30 mouse cellular contexts compared by ENCODE assay signal in genomic region chr7:128063211-128063781, GRCm38 (mm10). TPM values are rescaled to one million over a fixed set of nuclear protein-coding genes. Genes with fewer than 3 reads are reported as not detected.
DNase-seq lines count a peak whose midpoint lies in the region; ATAC-seq and TF ChIP-seq lines count a peak whose summit lies in the region.
"Had no signal": no experiment of that assay in that cellular context is flagged by ENCODE, and none has a peak within 500 bp of the region (broad histone marks: within the 10 kb centered on the region; RNA-seq: fewer than 3 reads in every experiment).

No protein-coding gene starts in this region.

- no peak for TF ChIP-seq CTCF in liver, adult 2 months (IDR thresholded peaks at IDR 0.05; ENCODE audit: low read depth, low read length)
- TF ChIP-seq CTCF in spleen, adult 2 months (IDR thresholded peaks at IDR 0.05; ENCODE audit: extremely low read depth, insufficient read depth, insufficient read length, insufficient replicate concordance), result no peak

- H3K4me2 ChIP-seq in liver, embryonic 12.5 days, result no peak overlapping the region
- H3K4me2 ChIP-seq in hindbrain, embryonic 14.5 days (replicated peaks), result no peak overlapping the region
- H3K4me2 ChIP-seq: embryonic facial prominence, embryonic 13.5 days; forebrain, embryonic 13.5 days; hindbrain, embryonic 12.5 days; midbrain, embryonic 15.5 days; neural tube, embryonic 13.5 days had no signal

- H3K79me2 ChIP-seq in liver, adult 2 months (ENCODE audit: control insufficient read depth, insufficient read depth, low read length), result no peaks in the 10 kb centered on the region
- H3K79me2 ChIP-seq in macrophage (ENCODE audit: inconsistent target), result peaks cover 31% of the 10 kb centered on the region

- no peak overlapping the region for H3K9ac ChIP-seq in liver, adult 2 months (ENCODE audit: low read depth, low read length)
- H3K9ac ChIP-seq in liver, embryonic 12.5 days, result no peak overlapping the region
- H3K9ac ChIP-seq in hindbrain, embryonic 14.5 days, result no peak overlapping the region
- H3K9ac ChIP-seq: embryonic facial prominence, embryonic 13.5 days; forebrain, embryonic 13.5 days; hindbrain, embryonic 12.5 days; liver, embryonic 14.5 days; midbrain, embryonic 15.5 days; neural tube, embryonic 13.5 days had no signal

- H3K4me3 ChIP-seq in liver, adult 2 months (ENCODE audit: insufficient read depth, low read depth, low read length), result no peak overlapping the region
- H3K4me3 ChIP-seq in liver, embryonic 12.5 days, result no peak overlapping the region
- H3K4me3 ChIP-seq in spleen, adult 2 months (ENCODE audit: extremely low read depth, insufficient read depth, insufficient read length), result 0 out of 2 replicates have a peak overlapping the region, but pooled peaks have one; percentile 16
- H3K4me3 ChIP-seq in macrophage (ENCODE audit: inconsistent target), result peak overlapping the region; percentile 46
- H3K4me3 ChIP-seq in hindbrain, embryonic 14.5 days (replicated peaks; ENCODE audit: low read length), result no peak overlapping the region
- H3K4me3 ChIP-seq: embryonic facial prominence, embryonic 13.5 days; erythroblast, embryonic 14.5 days; forebrain, embryonic 13.5 days; heart, adult 2 months; hindbrain, embryonic 12.5 days; limb, embryonic 10.5 days; midbrain, embryonic 15.5 days; myocyte; neural tube, embryonic 13.5 days had no signal

- no peak for TF ChIP-seq POLR2A in liver, adult 2 months (IDR thresholded peaks at IDR 0.05; ENCODE audit: extremely low read depth, insufficient read depth, low read length)
- no peak for TF ChIP-seq POLR2A in spleen, adult 2 months (IDR thresholded peaks at IDR 0.05; ENCODE audit: low read depth, low read length)

- no peak overlapping the region for H3K27ac ChIP-seq in liver, adult 2 months (replicated peaks; ENCODE audit: insufficient read depth, low read depth, low read length)
- H3K27ac ChIP-seq in liver, embryonic 12.5 days, result no peak overlapping the region
- H3K27ac ChIP-seq in spleen, adult 2 months (ENCODE audit: insufficient read depth, low read length), result no peak overlapping the region
- peak overlapping the region; percentile 92 for H3K27ac ChIP-seq in macrophage
- H3K27ac ChIP-seq in hindbrain, embryonic 14.5 days, result no peak overlapping the region
- H3K27ac ChIP-seq: embryonic facial prominence, embryonic 13.5 days; forebrain, embryonic 13.5 days; heart, adult 2 months; hindbrain, embryonic 12.5 days; limb, embryonic 10.5 days; liver, embryonic 14.5 days; midbrain, embryonic 15.5 days; neural tube, embryonic 13.5 days had no signal

- 87% methylated on average over 6 of the region's 6 CpGs for WGBS in liver, adult 2 months
- WGBS in liver, embryonic 12.5 days (ENCODE audit: insufficient replicate concordance), result 64% methylated on average over 6 of the region's 6 CpGs
- WGBS in spleen, adult 2 months, result 80% methylated on average over 6 of the region's 6 CpGs
- WGBS in macrophage (ENCODE audit: missing documents), result 19% methylated on average over 6 of the region's 6 CpGs
- WGBS in hindbrain, embryonic 14.5 days, result 83% methylated on average over 6 of the region's 6 CpGs

- DNase-seq in liver, adult 2 months (ENCODE audit: extremely low read depth, low read depth, low spot score), result peak; percentile 14
- DNase-seq in spleen, adult 2 months (ENCODE audit: low read depth in 1 of 2, low spot score in 2 of 2), result no peak
- DNase-seq in spleen, postnatal 36 days (ENCODE audit: low spot score in 2 of 2), result no peak
- DNase-seq in hindbrain, embryonic 14.5 days (ENCODE audit: low spot score), result no peak
- DNase-seq in Muller cell, postnatal 12 days (ENCODE audit: inconsistent ontology term), result no peak
- no peak for DNase-seq in ovary, postnatal 14 days (ENCODE audit: low spot score)
- DNase-seq: adrenal gland, postnatal 36 days; cerebellum, adult 18-20 months; cerebellum, postnatal 14 days; embryo, embryonic 11 days; gastrocnemius, postnatal 14 days; heart, adult 2 months; kidney, adult 8-10 months; kidney, postnatal 14 days; thymus, adult 18-20 months had no signal

- H3K4me1 ChIP-seq in liver, adult 2 months (ENCODE audit: control insufficient read depth, insufficient read depth, low read length), result no peaks in the 10 kb centered on the region
- H3K4me1 ChIP-seq in liver, embryonic 12.5 days, result 0 out of 2 replicates have a peak, but pooled peaks cover 1% of the 10 kb centered on the region
- peaks cover 19% of the 10 kb centered on the region; the same call in 1 of the 2 replicates for H3K4me1 ChIP-seq in spleen, adult 2 months (ENCODE audit: control insufficient read depth, insufficient read depth, insufficient read length)
- no peaks in the 10 kb centered on the region for H3K4me1 ChIP-seq in hindbrain, embryonic 14.5 days (replicated peaks; ENCODE audit: control insufficient read depth, insufficient read depth, low read length)
- H3K4me1 ChIP-seq: embryonic facial prominence, embryonic 13.5 days; forebrain, embryonic 13.5 days; hindbrain, embryonic 12.5 days; midbrain, embryonic 15.5 days; neural tube, embryonic 13.5 days had no signal

- no peaks in the 10 kb centered on the region for H3K36me3 ChIP-seq in liver, adult 2 months (ENCODE audit: control insufficient read depth, insufficient read depth, low read length)
- no peaks in the 10 kb centered on the region for H3K36me3 ChIP-seq in liver, embryonic 12.5 days
- H3K36me3 ChIP-seq in spleen, adult 2 months (ENCODE audit: control insufficient read depth, insufficient read depth, low read length), result no peaks in the 10 kb centered on the region
- H3K36me3 ChIP-seq in macrophage (ENCODE audit: inconsistent target), result no peaks in the 10 kb centered on the region
- H3K36me3 ChIP-seq in hindbrain, embryonic 14.5 days (replicated peaks; ENCODE audit: control insufficient read depth, insufficient read depth), result no peaks in the 10 kb centered on the region
- H3K36me3 ChIP-seq: embryonic facial prominence, embryonic 13.5 days; hindbrain, embryonic 12.5 days; limb, embryonic 10.5 days; midbrain, embryonic 15.5 days; neural tube, embryonic 13.5 days had no signal

- no peaks in the 10 kb centered on the region for H3K27me3 ChIP-seq in liver, adult 2 months (ENCODE audit: control insufficient read depth, insufficient read depth, low read length)
- no peaks in the 10 kb centered on the region for H3K27me3 ChIP-seq in liver, embryonic 12.5 days (replicated peaks)
- no peaks in the 10 kb centered on the region for H3K27me3 ChIP-seq in spleen, adult 2 months (ENCODE audit: control insufficient read depth, insufficient read depth, low read length)
- no peaks in the 10 kb centered on the region for H3K27me3 ChIP-seq in hindbrain, embryonic 14.5 days (ENCODE audit: control insufficient read depth, insufficient read depth, low read length)
- H3K27me3 ChIP-seq: embryonic facial prominence, embryonic 13.5 days; forebrain, embryonic 13.5 days; hindbrain, embryonic 12.5 days; midbrain, embryonic 15.5 days; neural tube, embryonic 13.5 days had no signal

- no peak for ATAC-seq in liver, embryonic 12.5 days
- ATAC-seq in hindbrain, embryonic 14.5 days (ENCODE audit: low FRiP score), result no peak
- ATAC-seq: forebrain, embryonic 13.5 days; midbrain, embryonic 15.5 days; Patski had no signal

- no peaks in the 10 kb centered on the region for H3K9me3 ChIP-seq in liver, embryonic 12.5 days (replicated peaks)
- H3K9me3 ChIP-seq in hindbrain, embryonic 14.5 days (ENCODE audit: control insufficient read depth, low read length), result no peaks in the 10 kb centered on the region
- H3K9me3 ChIP-seq: forebrain, embryonic 13.5 days; hindbrain, embryonic 12.5 days; limb, embryonic 10.5 days; midbrain, embryonic 15.5 days; neural tube, embryonic 13.5 days had no signal

RNA-seq across cellular contexts. Expression of gene Gm49368, which starts 0.8 kb away (rescaled TPM):
- not detected in 2 replicates for total RNA-seq in liver, adult 2 months (2014; rRNA removed)
- 0.09 TPM in 1 of 2 replicates, not detected in the other for polyA plus RNA-seq in liver, adult 2 months (2012; rRNA removed)
- not detected in 2 replicates for polyA plus RNA-seq in liver, embryonic 12.5 days (2016; fragmentation: Nextera tagmentation; extraction: Ambion mirVana)
- polyA plus RNA-seq in spleen, adult 2 months (2012; rRNA removed), result 0.40 and 0.61 TPM in 2 replicates
- 1 to 10 TPM in 14 of 26 experiments, under 1 TPM in 6, not detected in 6; 0.18 to 5.5 (median 1.8) TPM for total RNA-seq in macrophage (2018; cell fraction: chromatin; rRNA removed)
- total RNA-seq in macrophage (2018; cell fraction: cytosol; rRNA removed), result 1 to 10 TPM in 22 of 26 experiments, under 1 TPM in 4; 0.33 to 4.3 (median 1.5) TPM
- total RNA-seq in macrophage (2018; cell fraction: nucleus; rRNA removed), result 1 to 10 TPM in 20 of 26 experiments, under 1 TPM in 2, not detected in 4; 0.15 to 8.6 (median 4.3) TPM
- polyA plus RNA-seq in macrophage (2018), result 1.0 to 2.2 TPM (median 1.6 TPM) in 3 replicates
- not detected in 2 replicates for polyA plus RNA-seq in hindbrain, embryonic 14.5 days (2014; fragmentation: Nextera tagmentation; extraction: Ambion mirVana)
- total RNA-seq: adrenal gland, postnatal 36 days; ES-E14; gastrocnemius, postnatal 14 days; heart, postnatal 25 days had no signal
- polyA plus RNA-seq: embryonic facial prominence, embryonic 13.5 days; erythroblast, embryonic 14.5 days; forebrain, embryonic 13.5 days; heart, adult 2 months; heart, embryonic 14.5 days; hindbrain, embryonic 12.5 days; limb, embryonic 10.5 days; midbrain, embryonic 15.5 days; myocyte; neural tube, embryonic 13.5 days; Patski had no signal

RNA-seq across cellular contexts. Expression of gene Itgam, which starts 0.9 kb away (rescaled TPM):
- 0.60 and 0.65 TPM in 2 replicates for total RNA-seq in liver, adult 2 months (2014; rRNA removed)
- 0.29 and 0.83 TPM in 2 replicates for polyA plus RNA-seq in liver, adult 2 months (2012; rRNA removed)
- polyA plus RNA-seq in liver, embryonic 12.5 days (2016; fragmentation: Nextera tagmentation; extraction: Ambion mirVana), result 2.1 and 2.2 TPM in 2 replicates
- polyA plus RNA-seq in spleen, adult 2 months (2012; rRNA removed), result 11.1 and 26.4 TPM in 2 replicates
- 100 to 1,000 TPM in 9 of 26 experiments, 10 to 100 TPM in 17; 12.4 to 206 (median 88.6) TPM for total RNA-seq in macrophage (2018; cell fraction: chromatin; rRNA removed)
- total RNA-seq in macrophage (2018; cell fraction: cytosol; rRNA removed), result 100 to 1,000 TPM in 13 of 26 experiments, 10 to 100 TPM in 13; 60.7 to 159 (median 99.7) TPM
- total RNA-seq in macrophage (2018; cell fraction: nucleus; rRNA removed), result 100 to 1,000 TPM in 25 of 26 experiments, 10 to 100 TPM in 1; 39.2 to 519 (median 212) TPM
- 101 to 216 TPM (median 128 TPM) in 3 replicates for polyA plus RNA-seq in macrophage (2018)
- polyA plus RNA-seq in hindbrain, embryonic 14.5 days (2014; fragmentation: Nextera tagmentation; extraction: Ambion mirVana), result 0.60 and 0.88 TPM in 2 replicates
- polyA plus RNA-seq: Patski had no signal

RNA-seq across cellular contexts. Expression of gene Trim72, which starts 59.5 kb away (rescaled TPM):
- total RNA-seq in liver, adult 2 months (2014; rRNA removed), result 0.28 TPM in 1 of 2 replicates, not detected in the other
- 0.15 and 0.19 TPM in 2 replicates for polyA plus RNA-seq in liver, adult 2 months (2012; rRNA removed)
- polyA plus RNA-seq in liver, embryonic 12.5 days (2016; fragmentation: Nextera tagmentation; extraction: Ambion mirVana), result not detected in 2 replicates
- 0.19 and 0.33 TPM in 2 replicates for polyA plus RNA-seq in spleen, adult 2 months (2012; rRNA removed)
- total RNA-seq in macrophage (2018; cell fraction: chromatin; rRNA removed), result under 1 TPM in 10 of 26 experiments, not detected in 16; 0.29 to 0.79 (median 0.52) TPM
- not detected for total RNA-seq in macrophage (2018; cell fraction: cytosol; rRNA removed)
- 1 to 10 TPM in 2 of 26 experiments, under 1 TPM in 6, not detected in 18; 0.29 to 3.8 (median 0.40) TPM for total RNA-seq in macrophage (2018; cell fraction: nucleus; rRNA removed)
- not detected in 3 replicates for polyA plus RNA-seq in macrophage (2018)
- not detected in 2 replicates for polyA plus RNA-seq in hindbrain, embryonic 14.5 days (2014; fragmentation: Nextera tagmentation; extraction: Ambion mirVana)
- polyA plus RNA-seq: forebrain, embryonic 13.5 days; limb, embryonic 10.5 days; neural tube, embryonic 13.5 days had no signal

Comparison
In these comparisons a context has a peak if more than half of its experiments do, and no peak if none do; other contexts are left out.
1. H3K4me3 ChIP-seq: peak in spleen, adult 2 months (single experiment) and macrophage (single experiment); none in liver, adult 2 months (single experiment), liver, embryonic 12.5 days (single experiment) and hindbrain, embryonic 14.5 days (single experiment).